Mouse (Mus musculus): ENCODE data around the gene H2-Eb1.
A peak's percentile ranks its signal among the peaks of the same experiment; 100 is the strongest.
"Not testable (repeated sequence)": the region's sequence is repeated elsewhere in the genome, so short reads cannot be mapped to it uniquely, and the experiment has no call there.

The H2-Eb1 gene

GRCm38 (mm10) chr17:34288131-34288530, 17.5 kb upstream of the H2-Eb1 start:
- DNase-seq (ENCODE audit: low spot score in 2 of 2): no peak

DNA sequence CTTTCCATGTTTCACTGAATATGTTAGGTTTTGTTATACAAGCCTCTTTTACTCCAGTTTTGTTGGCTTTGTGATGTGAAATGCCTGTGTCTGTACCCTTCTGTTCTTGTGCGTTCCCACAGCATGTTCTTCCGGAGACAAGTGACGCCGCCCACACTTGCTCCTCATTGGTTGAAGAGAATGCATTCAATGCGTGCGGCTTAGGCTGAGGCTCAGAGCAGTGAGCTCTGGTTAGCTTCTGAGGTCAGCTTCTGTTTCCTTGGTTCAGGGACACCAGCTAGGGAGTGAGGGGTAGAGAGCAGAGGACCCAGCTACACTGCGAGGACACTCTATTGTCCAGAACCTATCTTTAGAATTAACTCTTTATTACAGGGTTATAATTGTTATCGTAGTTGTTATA, 14.1 kb upstream of the H2-Eb1 start:
- DNase-seq (ENCODE audit: low spot score in 2 of 2): peak; percentile 67 to 74

DNA sequence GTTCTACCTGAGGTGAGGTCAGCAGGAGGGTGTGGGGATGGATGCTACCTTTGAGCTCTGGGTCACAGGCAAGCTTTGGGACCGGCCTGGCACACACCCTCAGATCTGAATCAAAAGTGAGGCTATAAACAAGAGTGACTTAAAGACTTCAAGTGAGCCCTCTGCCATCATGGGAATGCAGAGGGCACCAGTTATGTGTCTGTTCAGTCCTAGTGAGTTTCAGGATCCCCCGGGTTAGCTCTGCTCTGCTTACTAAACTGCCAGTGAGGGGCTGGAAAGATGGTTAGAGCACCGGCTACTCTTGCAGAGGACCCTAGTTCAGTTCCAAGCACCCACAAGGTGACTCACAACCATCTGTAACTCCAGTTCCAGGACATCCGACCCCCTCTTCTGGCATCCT, 13.1 kb upstream of the H2-Eb1 start:
- DNase-seq (ENCODE audit: low spot score in 2 of 2): no peak

- DNase-seq (ENCODE audit: low spot score in 2 of 2): no peak
Measured at GRCm38 (mm10) chr17:34293533-34293932, 12.1 kb upstream of the H2-Eb1 start.

GRCm38 (mm10) chr17:34294249-34294648, 11.4 kb upstream of the H2-Eb1 start:
- DNase-seq (ENCODE audit: low spot score in 2 of 2): no peak

GRCm38 (mm10) chr17:34295307-34295706, 10.4 kb upstream of the H2-Eb1 start:
- no peak for DNase-seq (ENCODE audit: low spot score in 2 of 2)

- no peak for DNase-seq (ENCODE audit: low spot score in 2 of 2)
Measured at GRCm38 (mm10) chr17:34295891-34296794, 9.5 kb upstream of the H2-Eb1 start.

DNA sequence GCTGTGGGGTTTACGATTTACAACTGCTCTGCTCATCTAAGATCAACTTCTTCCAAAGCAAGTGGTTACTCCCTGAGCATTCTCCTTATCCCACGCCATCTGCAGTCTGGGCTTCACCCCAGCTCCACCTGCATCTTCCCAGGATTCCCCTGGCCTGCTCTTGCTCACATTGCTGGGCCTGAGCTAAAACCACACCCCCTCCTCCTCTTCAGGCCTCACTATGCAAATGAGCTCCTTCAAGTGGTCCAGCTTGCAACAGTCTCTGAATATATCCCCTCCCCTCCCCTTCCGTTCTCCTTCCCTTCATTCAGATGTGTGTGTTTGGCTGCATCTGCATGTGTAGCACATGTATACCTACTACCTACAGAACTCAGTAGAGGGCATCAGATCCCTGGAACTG, 6.3 kb upstream of the H2-Eb1 start:
- no peak for DNase-seq (ENCODE audit: low spot score in 2 of 2)

GRCm38 (mm10) chr17:34300071-34300470, 5.6 kb upstream of the H2-Eb1 start:
- DNase-seq (ENCODE audit: low spot score in 2 of 2): no peak

GRCm38 (mm10) chr17:34300691-34301566, 4.7 kb upstream of the H2-Eb1 start:
- no peak for DNase-seq (ENCODE audit: low spot score in 2 of 2)

GRCm38 (mm10) chr17:34301670-34302190, 3.9 kb upstream of the H2-Eb1 start:
- DNase-seq (ENCODE audit: low spot score in 2 of 2): no peak

DNA sequence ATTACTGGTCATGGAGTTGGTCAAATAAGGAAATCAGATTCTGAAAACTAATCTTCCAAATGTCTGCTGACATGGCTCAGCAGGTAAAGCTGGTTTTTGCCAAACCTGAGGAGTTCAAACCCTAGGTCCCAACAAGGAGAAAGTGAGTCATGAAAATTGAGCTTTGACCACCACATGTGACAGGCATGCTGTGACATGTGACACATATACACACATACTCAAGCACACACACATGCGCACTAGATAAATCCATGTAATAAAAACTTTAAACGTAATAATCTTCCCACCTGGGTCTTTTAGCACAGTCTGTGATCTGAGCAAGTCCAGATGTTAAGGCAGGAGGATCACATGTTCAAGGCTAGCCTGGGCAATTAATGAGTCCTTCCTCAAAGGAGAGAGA, 1.9 kb upstream of the H2-Eb1 start:
- DNase-seq (ENCODE audit: low spot score in 2 of 2): no peak

- DNase-seq (ENCODE audit: low spot score in 2 of 2): peak; percentile 36 to 62
Measured at GRCm38 (mm10) chr17:34304751-34305150, 916 bp upstream of the H2-Eb1 start.

GRCm38 (mm10) chr17:34306407-34306806, 740 bp downstream of the H2-Eb1 start:
- no peak for DNase-seq (ENCODE audit: low spot score in 2 of 2)

- no peak for DNase-seq (ENCODE audit: low spot score in 2 of 2)
Measured at GRCm38 (mm10) chr17:34307216-34307615, 1.5 kb downstream of the H2-Eb1 start.

- DNase-seq (ENCODE audit: low spot score in 2 of 2): no peak
Measured at GRCm38 (mm10) chr17:34308161-34308560, 2.5 kb downstream of the H2-Eb1 start.

GRCm38 (mm10) chr17:34309225-34309624, 3.6 kb downstream of the H2-Eb1 start:
- DNase-seq (ENCODE audit: low spot score in 2 of 2): no peak

GRCm38 (mm10) chr17:34309683-34310385, 4.2 kb downstream of the H2-Eb1 start:
- DNase-seq (ENCODE audit: low spot score in 2 of 2): peak in 1 of 2 experiments; percentile 58

- not testable (repeated sequence) for DNase-seq (ENCODE audit: low spot score in 2 of 2)
Measured at GRCm38 (mm10) chr17:34310526-34310925, 4.9 kb downstream of the H2-Eb1 start.

- no peak for DNase-seq (ENCODE audit: low spot score in 2 of 2)
Measured at GRCm38 (mm10) chr17:34312185-34312584, 6.5 kb downstream of the H2-Eb1 start.

- peak; percentile 36 to 64 for DNase-seq (ENCODE audit: low spot score in 2 of 2)
Measured at GRCm38 (mm10) chr17:34313393-34313792, 7.7 kb downstream of the H2-Eb1 start.

GRCm38 (mm10) chr17:34314286-34314685, 8.6 kb downstream of the H2-Eb1 start:
- no peak for DNase-seq (ENCODE audit: low spot score in 2 of 2)
